Mouse (Mus musculus): ENCODE measurements around the gene Nhlrc2.

Nhlrc2 gene

GRCm38 (mm10) chr19:56621876-56622275 is 73.8 kb downstream of the Nhlrc2 start:
- no peak for DNase-seq (ENCODE audit: low read depth, low spot score)

GRCm38 (mm10) chr19:56627881-56628472 is 79.9 kb downstream of the Nhlrc2 start:
- DNase-seq (ENCODE audit: low read depth, low spot score): no peak

- DNase-seq (ENCODE audit: low read depth, low spot score): no peak
Observed at GRCm38 (mm10) chr19:56629647-56630046, 81.6 kb downstream of the Nhlrc2 start.

GRCm38 (mm10) chr19:56631017-56631416 is 83.0 kb downstream of the Nhlrc2 start:
- DNase-seq (ENCODE audit: low read depth, low spot score): no peak

- DNase-seq (ENCODE audit: low read depth, low spot score): no peak
Observed at GRCm38 (mm10) chr19:56631451-56631901, 83.4 kb downstream of the Nhlrc2 start.

- DNase-seq (ENCODE audit: low read depth, low spot score): peak; percentile 49
Observed at GRCm38 (mm10) chr19:56637035-56637683, 89.1 kb downstream of the Nhlrc2 start.

- peak; percentile 22 for DNase-seq (ENCODE audit: low read depth, low spot score)
Observed at GRCm38 (mm10) chr19:56637684-56638049, 89.6 kb downstream of the Nhlrc2 start.

- DNase-seq (ENCODE audit: low read depth, low spot score): peak; percentile 20
Observed at GRCm38 (mm10) chr19:56647451-56648120, 99.5 kb downstream of the Nhlrc2 start.

GRCm38 (mm10) chr19:56651262-56651661 is 103.2 kb downstream of the Nhlrc2 start:
- no peak for DNase-seq (ENCODE audit: low read depth, low spot score)

- DNase-seq (ENCODE audit: low read depth, low spot score): no peak
Observed at GRCm38 (mm10) chr19:56652034-56652962, 104.2 kb downstream of the Nhlrc2 start.

Measured in brain, embryonic 18.5 days (tissue).